Mouse (Mus musculus): Measurements from ENCODE around the gene Hbp1.

Gene Hbp1

DNA sequence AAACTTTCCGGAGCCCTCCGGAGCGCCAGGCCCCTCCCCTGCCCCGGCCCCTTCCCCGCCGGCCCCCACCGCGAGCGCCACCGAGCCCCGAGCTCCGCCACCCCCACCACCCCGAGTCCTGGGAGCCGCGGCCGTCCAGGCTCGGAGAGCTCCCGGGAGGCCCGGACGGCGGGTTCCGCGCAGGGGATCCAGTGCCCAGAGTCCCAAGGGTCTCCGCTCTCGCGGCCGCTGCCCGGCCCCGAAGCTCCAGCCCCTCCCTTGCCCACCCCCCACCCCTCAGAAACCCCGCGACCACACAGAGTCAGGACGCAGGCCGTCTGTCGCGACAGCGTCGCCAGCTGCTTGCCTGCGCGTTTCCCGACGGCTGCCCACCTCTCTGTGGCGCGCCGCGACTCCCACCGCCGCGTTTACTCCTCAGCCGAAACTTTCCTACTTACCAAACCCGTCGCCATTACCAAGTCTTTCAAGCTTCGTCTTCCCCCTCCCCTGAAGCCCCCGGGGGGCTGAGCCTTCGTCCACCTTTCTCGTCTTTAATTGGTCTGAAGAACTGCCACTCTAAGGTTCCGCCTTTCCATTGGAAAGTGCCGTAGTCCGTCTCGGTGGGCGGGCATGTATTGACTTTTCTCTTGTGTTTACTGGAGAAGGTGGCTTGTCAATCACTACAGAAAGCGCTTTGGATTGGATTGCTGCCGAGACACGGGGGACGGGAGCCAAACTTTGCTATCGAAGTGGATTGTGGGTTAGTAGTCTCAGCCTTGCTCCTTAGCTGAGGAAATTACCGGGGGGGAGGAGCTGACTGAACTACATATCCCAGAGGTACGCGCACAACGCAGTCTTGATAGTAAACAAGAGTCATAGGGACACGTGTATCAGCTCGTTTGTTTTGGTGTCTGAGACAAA, at the start of gene Hbp1:
Gene Hbp1, minus strand, starts transcription at position 777 of the 900 bp plus-strand sequence.
- peak; percentile 99 for DNase-seq

- DNase-seq: no peak
Observed at GRCm38 (mm10) chr12:31998706-31999105, 48.4 kb upstream of the Hbp1 start.

- no peak for DNase-seq
Observed at GRCm38 (mm10) chr12:31997328-31997878, 47.1 kb upstream of the Hbp1 start.

- DNase-seq: no peak
Observed at GRCm38 (mm10) chr12:31996877-31997276, 46.5 kb upstream of the Hbp1 start.

- DNase-seq: no peak
Observed at GRCm38 (mm10) chr12:31990575-31990974, 40.2 kb upstream of the Hbp1 start.

- DNase-seq: no peak
Observed at GRCm38 (mm10) chr12:31989726-31990125, 39.4 kb upstream of the Hbp1 start.

DNA sequence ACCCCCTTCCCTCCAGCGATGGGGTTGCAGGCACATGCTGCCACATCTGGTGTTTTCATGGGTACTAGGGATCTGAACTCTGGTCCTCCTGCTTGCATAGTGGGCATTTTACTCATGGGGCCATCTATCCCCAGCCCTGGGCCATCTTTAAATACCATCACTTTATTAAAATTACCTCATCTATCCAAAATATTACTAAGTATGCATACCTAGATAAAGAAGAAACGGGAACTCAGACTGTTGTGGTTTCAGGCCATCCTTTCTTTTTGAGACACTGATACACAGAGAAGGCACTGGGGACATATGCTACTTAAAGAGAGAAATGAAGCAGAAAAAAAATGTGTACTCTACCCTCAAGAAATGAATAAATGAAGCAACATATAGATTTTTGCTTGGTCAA, 36.1 kb upstream of the Hbp1 start:
- no peak for DNase-seq

DNA sequence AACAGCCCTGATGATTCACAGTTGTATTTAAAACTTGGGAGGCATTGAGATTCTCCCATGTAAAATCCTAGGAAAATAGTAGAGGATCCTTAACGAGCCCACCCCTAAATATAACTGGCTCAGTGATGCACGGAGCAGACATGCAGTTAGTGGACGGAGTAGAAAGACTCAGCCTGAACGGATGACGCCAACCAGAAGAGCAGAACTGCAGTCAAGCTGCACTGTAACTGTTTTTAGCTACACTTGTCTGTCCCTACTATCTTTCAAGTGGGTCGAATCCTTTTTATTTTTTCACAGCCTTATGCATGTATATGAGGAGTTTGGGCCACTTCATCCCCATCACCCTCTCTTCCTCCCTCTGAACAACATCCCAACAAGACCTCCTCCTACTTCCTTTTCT, 35.4 kb upstream of the Hbp1 start:
- no peak for DNase-seq

GRCm38 (mm10) chr12:31984664-31985063, 34.3 kb upstream of the Hbp1 start:
- DNase-seq: no peak

DNA sequence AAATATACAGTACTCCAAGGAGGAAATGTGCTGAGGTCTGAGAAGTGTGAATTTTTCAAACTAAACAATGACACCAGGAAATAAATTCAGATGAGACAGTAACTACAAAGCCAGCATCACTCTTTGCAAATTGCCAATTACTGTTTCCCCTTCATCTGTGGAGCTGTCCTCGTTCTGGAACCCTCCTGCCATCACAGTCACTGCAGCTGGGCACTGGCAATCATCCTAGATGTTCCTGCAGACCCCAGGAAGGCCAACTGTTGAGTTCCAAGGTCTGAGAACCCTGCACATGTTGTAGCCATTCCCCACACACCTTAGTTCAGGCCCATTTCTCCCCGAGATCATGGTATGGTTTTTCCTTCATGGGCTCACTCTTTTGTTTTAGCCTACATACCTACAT, 33.9 kb upstream of the Hbp1 start:
- DNase-seq: no peak

- DNase-seq: no peak
Observed at GRCm38 (mm10) chr12:31983769-31984168, 33.4 kb upstream of the Hbp1 start.

DNA sequence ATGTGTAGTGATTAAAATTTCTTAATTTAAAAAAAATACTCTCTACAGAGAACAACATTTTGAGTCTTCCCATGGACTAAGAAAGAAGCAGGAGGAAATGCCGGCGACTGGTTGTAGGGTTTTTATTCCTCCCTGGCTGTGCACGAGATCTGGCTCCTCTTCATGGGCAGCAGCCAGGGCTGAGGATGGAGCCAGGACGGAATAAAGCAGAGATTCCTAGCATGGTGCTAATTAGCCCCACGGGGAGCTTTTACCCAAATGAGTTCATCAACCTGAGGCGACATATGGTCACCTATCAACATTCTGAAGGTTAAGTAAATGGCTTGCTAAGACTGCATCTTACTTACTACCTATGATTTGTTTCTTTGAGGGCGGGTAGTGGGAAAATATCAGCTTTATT, 32.9 kb upstream of the Hbp1 start:
- DNase-seq: no peak

GRCm38 (mm10) chr12:31977613-31978195, 27.4 kb upstream of the Hbp1 start:
- DNase-seq: peak; percentile 34

GRCm38 (mm10) chr12:31976544-31976943, 26.2 kb upstream of the Hbp1 start:
- DNase-seq: peak; percentile 36

DNA sequence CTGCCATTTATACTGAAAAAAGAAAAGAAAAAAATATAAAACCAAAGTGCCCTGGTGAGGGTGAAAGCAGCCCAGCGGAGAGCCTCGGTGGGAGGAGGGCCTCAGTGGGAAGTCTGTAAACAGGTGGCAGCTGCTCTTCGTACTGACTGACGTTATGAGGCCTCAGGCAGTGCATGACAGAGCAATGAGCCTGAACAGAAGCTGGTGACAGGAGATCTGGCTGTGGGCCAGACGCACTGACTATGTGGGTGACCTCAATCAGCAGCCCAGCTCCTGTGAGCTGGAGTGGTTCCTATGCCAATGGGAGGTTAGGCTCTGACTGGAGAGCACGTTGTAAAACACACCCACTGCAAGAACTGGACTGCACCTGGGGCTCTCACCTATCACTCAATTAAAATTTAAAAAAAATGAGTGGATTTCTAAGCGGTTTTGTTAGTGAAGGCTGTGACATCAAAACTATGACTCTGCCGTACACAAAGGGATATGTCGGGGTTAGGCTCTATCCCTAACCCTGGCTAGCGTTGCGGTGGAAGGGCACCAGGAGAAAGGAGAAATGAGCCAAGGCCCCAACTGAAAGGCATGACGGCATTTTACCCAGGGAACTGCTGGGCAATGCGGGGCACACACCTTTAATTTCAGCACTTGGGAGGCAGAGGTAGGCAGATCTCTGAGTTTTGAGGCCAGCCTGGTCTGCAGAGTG, 23.3 kb upstream of the Hbp1 start:
- DNase-seq: peak; percentile 20

DNA sequence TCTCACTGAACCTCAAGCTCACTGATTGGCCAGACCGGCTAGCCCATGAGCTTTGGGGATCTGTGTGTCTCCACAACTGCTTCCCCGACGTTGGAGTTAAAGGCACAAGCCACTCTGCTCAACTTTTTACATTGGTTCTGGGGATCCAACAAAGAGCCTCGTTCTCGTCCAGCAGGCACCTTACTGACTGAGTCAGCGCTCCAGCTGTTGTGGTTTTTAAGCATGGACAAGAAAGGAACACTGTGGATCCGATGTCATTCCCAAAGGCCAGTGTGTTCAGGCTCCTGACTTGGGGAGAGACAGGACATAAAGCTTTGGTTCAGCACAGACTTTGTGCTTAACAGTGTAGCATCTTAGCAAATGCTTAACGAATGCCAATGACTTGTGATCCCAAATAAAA, 21.2 kb upstream of the Hbp1 start:
- DNase-seq: no peak

GRCm38 (mm10) chr12:31969111-31969510, 18.8 kb upstream of the Hbp1 start:
- no peak for DNase-seq

DNA sequence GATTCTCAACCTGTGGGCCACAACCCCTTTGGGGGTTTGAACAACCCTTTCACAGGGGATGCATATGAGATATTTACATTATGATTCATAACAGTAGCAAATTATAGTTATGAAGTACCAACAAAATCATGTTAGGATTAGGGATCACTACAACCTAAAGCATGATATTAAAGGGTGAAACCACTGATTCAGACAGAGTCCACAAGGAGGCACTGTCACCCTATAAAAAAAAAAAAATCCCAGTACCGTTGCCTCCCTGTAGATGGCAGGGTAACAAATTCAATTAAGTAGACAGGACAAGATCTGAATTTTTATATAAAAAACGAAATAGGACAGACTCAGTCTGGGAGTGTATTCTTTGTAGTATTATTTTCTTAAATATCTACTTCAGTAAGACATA, 17.2 kb upstream of the Hbp1 start:
- DNase-seq: peak; percentile 68

DNA sequence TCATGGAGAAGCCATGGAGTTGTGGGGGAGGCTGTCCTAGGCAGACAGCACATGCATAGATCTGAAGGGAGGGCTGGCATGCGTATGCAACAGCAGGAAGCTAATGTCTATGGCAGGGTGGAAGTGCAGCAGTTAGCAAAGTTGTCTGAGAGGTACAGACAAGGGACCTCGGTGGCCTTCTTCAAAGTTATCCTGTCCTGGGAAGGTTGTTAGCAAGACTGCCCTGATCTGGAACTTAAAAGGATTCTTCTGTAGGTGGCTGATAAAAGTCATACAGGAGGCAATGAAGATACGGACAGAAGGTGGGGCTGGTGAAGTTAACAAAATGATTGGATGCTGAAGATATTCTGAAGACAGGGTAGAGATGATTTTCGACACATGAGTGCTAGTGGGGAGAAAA, 16.1 kb upstream of the Hbp1 start:
- no peak for DNase-seq

GRCm38 (mm10) chr12:31965517-31966212, 15.3 kb upstream of the Hbp1 start:
- no peak for DNase-seq

GRCm38 (mm10) chr12:31964074-31964473, 13.7 kb upstream of the Hbp1 start:
- DNase-seq: no peak

DNA sequence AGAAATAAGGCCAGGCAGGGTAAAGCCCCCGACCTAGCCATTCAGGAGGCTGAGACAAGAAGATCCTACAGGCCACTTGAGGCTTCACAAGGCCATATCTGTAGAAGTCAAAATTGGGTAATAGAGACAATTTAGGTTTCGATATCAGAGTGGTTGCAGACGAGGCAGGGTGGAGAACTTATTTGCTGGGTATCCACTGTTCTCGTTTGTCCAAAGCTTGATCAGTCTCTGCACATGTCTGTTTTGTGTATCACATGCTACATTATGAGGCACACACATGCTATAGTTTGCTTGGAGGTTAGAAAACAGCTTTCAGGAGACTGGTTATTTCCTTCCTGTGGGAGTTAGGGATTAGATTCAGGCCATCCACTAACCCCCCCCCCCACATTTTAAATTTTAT, 5.5 kb upstream of the Hbp1 start:
- DNase-seq: no peak

DNA sequence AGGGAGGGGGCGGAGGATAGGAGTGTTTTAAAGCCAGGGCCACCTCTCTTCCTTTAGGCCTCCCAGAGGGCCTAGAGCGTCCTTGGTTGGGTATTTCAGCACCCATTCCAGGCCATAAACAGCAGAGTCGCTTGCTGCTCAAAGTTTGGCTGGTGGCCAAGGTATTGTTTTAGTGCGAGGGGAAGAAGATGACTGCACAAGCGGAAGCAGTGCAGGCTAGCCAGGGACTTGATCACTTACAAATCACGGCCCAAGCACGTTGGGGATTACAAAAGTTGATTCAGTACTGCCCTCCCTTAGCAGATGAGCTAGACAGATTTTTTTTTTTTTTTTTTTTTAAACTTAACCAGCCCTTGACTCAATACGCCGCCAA, 310 bp upstream of the Hbp1 start:
- DNase-seq: no peak
